Comparison of ENCODE assay signal across 22 mouse cellular contexts in genomic region chr19:6915276-6915675, GRCm38 (mm10). TPM values are rescaled to one million over a fixed set of nuclear protein-coding genes. Genes with fewer than 3 reads are reported as not detected.
DNase-seq lines count a peak whose midpoint lies in the region; ATAC-seq and TF ChIP-seq lines count a peak whose summit lies in the region.
"Had no signal": no experiment of that assay in that cellular context is flagged by ENCODE, and none has a peak within 500 bp of the region (broad histone marks: within the 10 kb centered on the region; RNA-seq: fewer than 3 reads in every experiment).

No protein-coding gene starts in this region.

- peak; percentile 42 for DNase-seq in forebrain, embryonic 11.5 days (ENCODE audit: low spot score)
- DNase-seq in forebrain, embryonic 14.5 days (ENCODE audit: low spot score) = no peak
- peak; percentile 1 for DNase-seq in layer of hippocampus, adult 9-11 months
- DNase-seq in layer of hippocampus, adult 9-10 months (ENCODE audit: low spot score) = no peak
- peak; percentile 34 for DNase-seq in c-Kit-positive CD71-positive TER-119-positive erythroid progenitor cells, embryonic 14.5 days (ENCODE audit: low spot score)
- no peak for DNase-seq in liver, postnatal 0 days
- no peak for DNase-seq in kidney, adult 18-20 months
- DNase-seq in left cerebral cortex, adult 9 months (ENCODE audit: low spot score in 2 of 2) = no peak
- DNase-seq: adrenal gland, postnatal 25 days; cerebellum, postnatal 10 days; gastrocnemius, postnatal 36 days; heart, postnatal 14 days; kidney, adult 2 months; lung, postnatal 36 days; right cerebral cortex, postnatal 14 days; spleen, adult 18-20 months had no signal

- H3K9me3 ChIP-seq in forebrain, embryonic 11.5 days (ENCODE audit: control insufficient read depth, low read length) = no peaks in the 10 kb centered on the region
- H3K9me3 ChIP-seq in forebrain, embryonic 14.5 days (replicated peaks; ENCODE audit: control insufficient read depth, low read length) = no peaks in the 10 kb centered on the region
- H3K9me3 ChIP-seq in liver, postnatal 0 days (ENCODE audit: low read length) = no peaks in the 10 kb centered on the region
- H3K9me3 ChIP-seq: forebrain, embryonic 10.5 days; hindbrain, embryonic 13.5 days; limb, embryonic 13.5 days; lung, embryonic 15.5 days; midbrain, embryonic 12.5 days had no signal

- H3K4me3 ChIP-seq in forebrain, embryonic 11.5 days (ENCODE audit: low read depth, low read length) = no peak overlapping the region
- H3K4me3 ChIP-seq in forebrain, embryonic 14.5 days (ENCODE audit: low read depth, low read length) = no peak overlapping the region
- no peak overlapping the region for H3K4me3 ChIP-seq in liver, postnatal 0 days (ENCODE audit: low read depth, low read length)
- H3K4me3 ChIP-seq: forebrain, embryonic 10.5 days; hindbrain, embryonic 13.5 days; layer of hippocampus, adult 2 months; limb, embryonic 13.5 days; lung, embryonic 15.5 days; midbrain, embryonic 12.5 days had no signal

- no peak overlapping the region for H3K4me2 ChIP-seq in forebrain, embryonic 11.5 days (ENCODE audit: low read depth, low read length, severe bottlenecking)
- no peak overlapping the region for H3K4me2 ChIP-seq in forebrain, embryonic 14.5 days (ENCODE audit: low read length)
- no peak overlapping the region for H3K4me2 ChIP-seq in liver, postnatal 0 days (ENCODE audit: low read depth, low read length)
- H3K4me2 ChIP-seq: hindbrain, embryonic 13.5 days; limb, embryonic 13.5 days; lung, embryonic 15.5 days; midbrain, embryonic 12.5 days had no signal

- TF ChIP-seq CTCF in liver, postnatal 0 days (IDR thresholded peaks at IDR 0.05; ENCODE audit: low read depth) = no peak

- H3K36me3 ChIP-seq in forebrain, embryonic 11.5 days (ENCODE audit: control insufficient read depth, insufficient read depth, low read length) = peaks cover 7% of the 10 kb centered on the region; the same call in 1 of the 2 replicates
- peaks cover 41% of the 10 kb centered on the region for H3K36me3 ChIP-seq in forebrain, embryonic 14.5 days (ENCODE audit: control insufficient read depth, insufficient read depth, low read length)
- peaks cover 46% of the 10 kb centered on the region for H3K36me3 ChIP-seq in liver, postnatal 0 days (replicated peaks; ENCODE audit: insufficient read depth, low read length)

- WGBS in forebrain, embryonic 11.5 days = 86% methylated on average over 4 of the region's 4 CpGs
- WGBS in forebrain, embryonic 14.5 days = 87% methylated on average over 4 of the region's 4 CpGs
- WGBS in liver, postnatal 0 days (ENCODE audit: insufficient replicate concordance) = 45% methylated on average over 4 of the region's 4 CpGs

- no peak overlapping the region for H3K27ac ChIP-seq in forebrain, embryonic 11.5 days (ENCODE audit: low read depth, low read length)
- H3K27ac ChIP-seq in forebrain, embryonic 14.5 days (ENCODE audit: low read depth, low read length) = no peak overlapping the region
- no peak overlapping the region for H3K27ac ChIP-seq in liver, postnatal 0 days (ENCODE audit: low read depth)
- H3K27ac ChIP-seq: forebrain, embryonic 10.5 days; hindbrain, embryonic 13.5 days; layer of hippocampus, adult 2 months; limb, embryonic 13.5 days; lung, embryonic 15.5 days; midbrain, embryonic 12.5 days had no signal

- no peak for TF ChIP-seq EP300 in liver, postnatal 0 days (IDR thresholded peaks at IDR 0.05; ENCODE audit: low read depth)

- H3K27me3 ChIP-seq in forebrain, embryonic 11.5 days (ENCODE audit: control insufficient read depth, insufficient read depth, low read length) = no peaks in the 10 kb centered on the region
- no peaks in the 10 kb centered on the region for H3K27me3 ChIP-seq in forebrain, embryonic 14.5 days (replicated peaks; ENCODE audit: control insufficient read depth, insufficient read depth, low read length)
- no peaks in the 10 kb centered on the region for H3K27me3 ChIP-seq in liver, postnatal 0 days (ENCODE audit: insufficient read depth, low read length)
- H3K27me3 ChIP-seq: hindbrain, embryonic 13.5 days; limb, embryonic 13.5 days; lung, embryonic 15.5 days; midbrain, embryonic 12.5 days had no signal

- no peak overlapping the region for H3K9ac ChIP-seq in forebrain, embryonic 11.5 days (ENCODE audit: low read length)
- no peak overlapping the region for H3K9ac ChIP-seq in forebrain, embryonic 14.5 days (ENCODE audit: low read length)
- H3K9ac ChIP-seq in liver, postnatal 0 days (replicated peaks) = no peak overlapping the region
- H3K9ac ChIP-seq: hindbrain, embryonic 13.5 days; limb, embryonic 13.5 days; lung, embryonic 15.5 days; midbrain, embryonic 12.5 days had no signal

- H3K4me1 ChIP-seq in forebrain, embryonic 11.5 days (replicated peaks; ENCODE audit: control insufficient read depth, insufficient read depth, low read length) = peaks cover 8% of the 10 kb centered on the region
- H3K4me1 ChIP-seq in forebrain, embryonic 14.5 days (ENCODE audit: control insufficient read depth, insufficient read depth, low read length) = peaks cover 8% of the 10 kb centered on the region
- H3K4me1 ChIP-seq in liver, postnatal 0 days (ENCODE audit: insufficient read depth) = peaks cover 21% of the 10 kb centered on the region

- ATAC-seq in forebrain, embryonic 11.5 days (replicated peaks; ENCODE audit: low FRiP score) = no peak
- no peak for ATAC-seq in forebrain, embryonic 14.5 days
- ATAC-seq in liver, postnatal 0 days = peak; percentile 36

RNA-seq across cellular contexts. Expression of gene Prdx5, which starts 5.4 kb away (rescaled TPM):
- 105 and 106 TPM in 2 replicates for polyA plus RNA-seq in forebrain, embryonic 11.5 days (2014; fragmentation: Nextera tagmentation; extraction: Ambion mirVana)
- 229 and 233 TPM in 2 replicates for polyA plus RNA-seq in forebrain, embryonic 14.5 days (2014; fragmentation: Nextera tagmentation; extraction: Ambion mirVana)
- 371 and 389 TPM in 2 replicates for polyA plus RNA-seq in liver, postnatal 0 days (2015; fragmentation: Nextera tagmentation; extraction: Ambion mirVana)

RNA-seq across cellular contexts. Expression of gene Trmt112, which starts 5.8 kb away (rescaled TPM):
- polyA plus RNA-seq in forebrain, embryonic 11.5 days (2014; fragmentation: Nextera tagmentation; extraction: Ambion mirVana) = 144 and 152 TPM in 2 replicates
- polyA plus RNA-seq in forebrain, embryonic 14.5 days (2014; fragmentation: Nextera tagmentation; extraction: Ambion mirVana) = 125 and 150 TPM in 2 replicates
- 67.1 and 68.6 TPM in 2 replicates for polyA plus RNA-seq in liver, postnatal 0 days (2015; fragmentation: Nextera tagmentation; extraction: Ambion mirVana)

RNA-seq across cellular contexts. Expression of gene Esrra, which starts 6.3 kb away (rescaled TPM):
- 5.4 TPM in 2 replicates for polyA plus RNA-seq in forebrain, embryonic 11.5 days (2014; fragmentation: Nextera tagmentation; extraction: Ambion mirVana)
- polyA plus RNA-seq in forebrain, embryonic 14.5 days (2014; fragmentation: Nextera tagmentation; extraction: Ambion mirVana) = 6.3 and 7.0 TPM in 2 replicates
- 7.7 and 8.2 TPM in 2 replicates for polyA plus RNA-seq in liver, postnatal 0 days (2015; fragmentation: Nextera tagmentation; extraction: Ambion mirVana)

RNA-seq across cellular contexts. Expression of gene Catsperz, which starts 9.9 kb away (rescaled TPM):
- not detected in 2 replicates for polyA plus RNA-seq in forebrain, embryonic 11.5 days (2014; fragmentation: Nextera tagmentation; extraction: Ambion mirVana)
- polyA plus RNA-seq in forebrain, embryonic 14.5 days (2014; fragmentation: Nextera tagmentation; extraction: Ambion mirVana) = 0.45 and 1.1 TPM in 2 replicates
- 0.81 TPM in 2 replicates for polyA plus RNA-seq in liver, postnatal 0 days (2015; fragmentation: Nextera tagmentation; extraction: Ambion mirVana)

RNA-seq across cellular contexts. Expression of gene Kcnk4, which starts 19.0 kb away (rescaled TPM):
- not detected in 2 replicates for polyA plus RNA-seq in forebrain, embryonic 11.5 days (2014; fragmentation: Nextera tagmentation; extraction: Ambion mirVana)
- 0.77 and 0.98 TPM in 2 replicates for polyA plus RNA-seq in forebrain, embryonic 14.5 days (2014; fragmentation: Nextera tagmentation; extraction: Ambion mirVana)
- 0.06 and 0.09 TPM in 2 replicates for polyA plus RNA-seq in liver, postnatal 0 days (2015; fragmentation: Nextera tagmentation; extraction: Ambion mirVana)

Comparison
In these comparisons a context has a peak if more than half of its experiments do, and no peak if none do; other contexts are left out.
1. DNase-seq: peak in forebrain, embryonic 11.5 days (single experiment), layer of hippocampus, adult 9-11 months (single experiment) and c-Kit-positive CD71-positive TER-119-positive erythroid progenitor cells, embryonic 14.5 days (single experiment); none in forebrain, embryonic 14.5 days (single experiment), layer of hippocampus, adult 9-10 months (single experiment), liver, postnatal 0 days (single experiment), kidney, adult 18-20 months (single experiment) and left cerebral cortex, adult 9 months (0 of 2).